Mouse (Mus musculus) liver, embryonic 14.5 days (tissue): Measurements from ENCODE around the gene Aldh3b2. TPM values are rescaled to one million over a fixed set of nuclear protein-coding genes. Genes with fewer than 3 reads are reported as not detected.
"Not testable (repeated sequence)": the region's sequence is repeated elsewhere in the genome, so short reads cannot be mapped to it uniquely, and the experiment has no call there.

ENCODE experiments used
- ATAC-seq: fragments of 200-750 bp; cut with Nextera tagmentation; 2 replicates; pipeline ENCODE4 v1.8.0; 2017; ENCODE audit warnings: moderate number of reproducible peaks, mild to moderate bottlenecking, moderate library complexity; ENCODE audit not compliant: insufficient read depth
- DNase-seq, 3 experiments: peaks; one replicate each; pipeline ENCODE4 v3.0.0-alpha.2; 2012 to 2013; ENCODE audit warnings: low read depth in 3 of 3, low spot score in 3 of 3
- H3K27ac ChIP-seq: fragments of 300-500 bp; sonication (generic); 2 replicates; pipeline ENCODE4 v1.5.1; 2014; ENCODE audit warnings: moderate library complexity, mild to moderate bottlenecking, control low read depth, inconsistent platforms
- H3K27me3 ChIP-seq: fragments of 300-500 bp; sonication (generic); 2 replicates; pipeline ENCODE4 v1.6.1; 2014; ENCODE audit warnings: mild to moderate bottlenecking, low read length, moderate library complexity; ENCODE audit not compliant: control insufficient read depth, insufficient read depth
- H3K36me3 ChIP-seq: fragments of 300-500 bp; sonication (generic); replicated peaks from 2 replicates; pipeline ENCODE4 v1.6.1; 2014; ENCODE audit warnings: low read depth; ENCODE audit not compliant: control insufficient read depth, insufficient read depth
- H3K4me1 ChIP-seq, 2 experiments: fragments of 200-500 bp in 1 of 2; fragments of 300-500 bp in 1 of 2; sonication (generic) in 1 of 2; replicated peaks; 2 replicates each; pipeline ENCODE4 v1.6.1; 2012 to 2014; ENCODE audit warnings: antibody characterized with exemption in 1 of 2, inconsistent platforms in 1 of 2, low read length in 1 of 2; ENCODE audit not compliant: control insufficient read depth in 2 of 2, insufficient read depth in 2 of 2
- H3K4me2 ChIP-seq: fragments of 300-500 bp; sonication (generic); 2 replicates; pipeline ENCODE4 v1.6.1; 2014; ENCODE audit warnings: low read depth, mild to moderate bottlenecking, control low read depth, moderate library complexity
- H3K4me3 ChIP-seq, 2 experiments: fragments of 200-500 bp in 1 of 2; fragments of 300-500 bp in 1 of 2; sonication (generic) in 1 of 2; 2 replicates each; pipeline ENCODE4 v1.5.1; 2012 to 2014; ENCODE audit warnings: low read depth in 2 of 2, low read length in 2 of 2, mild to moderate bottlenecking in 2 of 2, control low read depth in 1 of 2, inconsistent platforms in 1 of 2, moderate library complexity in 1 of 2; ENCODE audit not compliant: insufficient read depth in 1 of 2
- H3K9ac ChIP-seq: fragments of 300-500 bp; sonication (generic); replicated peaks from 2 replicates; pipeline ENCODE4 v1.6.1; 2014; ENCODE audit warnings: mild to moderate bottlenecking, control low read depth, moderate library complexity
- H3K9me3 ChIP-seq: fragments of 300-500 bp; sonication (generic); 2 replicates; pipeline ENCODE4 v1.6.1; 2016; ENCODE audit warnings: low read length, mixed read lengths; ENCODE audit not compliant: control insufficient read depth
- CTCF ChIP-seq: IDR thresholded peaks from 2 replicates; pipeline ENCODE4 v1.5.1; 2016; ENCODE audit warnings: antibody characterized with exemption, low read depth, control low read depth
- EP300 ChIP-seq: IDR thresholded peaks from 2 replicates; pipeline ENCODE4 v1.6.1; 2016; ENCODE audit warnings: antibody characterized with exemption, low read depth
- WGBS: fragments of 180-500 bp; shearing (Covaris S2); extraction: QIAGEN DNeasy Blood & Tissue Kit; methylation state at CpG from one replicate; pipeline ENCODE4 v1.1.7; 2014; ENCODE audit not compliant: insufficient replicate concordance; 5-methylcytosine and 5-hydroxymethylcytosine counted together
- polyA plus RNA-seq, 2 experiments: library from polyadenylated mRNA; depleted of rRNA in 1 of 2; stranded (reverse) in 1 of 2; unstranded in 1 of 2; fragments of >200 nt; fragmentation: Nextera tagmentation in 1 of 2; extraction: Ambion mirVana in 1 of 2; gene quantifications; 2 replicates each; pipeline versions ENCODE4 v1.2.1 to v1.2.3; 2012 to 2014

Gene Aldh3b2
- polyA plus RNA-seq, 2 experiments, result 0.33 to 0.48 TPM

DNA sequence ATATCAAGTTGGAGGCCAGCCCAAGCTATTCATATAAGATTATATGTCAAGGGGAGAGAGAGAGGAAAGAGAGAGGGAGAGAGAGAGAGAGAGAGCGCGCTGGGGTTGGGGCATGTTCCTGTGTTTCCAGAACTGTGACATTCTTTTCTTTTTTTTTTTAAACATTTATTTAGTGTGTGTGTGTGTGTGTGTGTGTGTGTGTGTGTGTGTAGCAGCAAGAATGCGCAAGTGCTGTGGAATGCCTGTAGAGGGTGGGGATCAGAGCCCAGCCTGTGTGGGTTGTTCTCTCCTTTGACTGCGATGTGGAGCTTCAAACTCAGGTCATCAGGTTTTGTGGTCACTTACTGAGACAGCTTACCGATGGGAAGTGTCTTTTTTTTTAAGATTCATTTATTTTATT is 11.9 kb upstream of the Aldh3b2 start:
- H3K27me3 ChIP-seq, result no peaks in the 10 kb centered on the region
- H3K9ac ChIP-seq, result no peak overlapping the region
- H3K36me3 ChIP-seq, result no peaks in the 10 kb centered on the region
- no peak for ATAC-seq
- H3K4me1 ChIP-seq, result no peaks in the 10 kb centered on the region
- H3K27ac ChIP-seq, result no peak overlapping the region
- H3K4me3 ChIP-seq, result no peak overlapping the region
- no peak for DNase-seq
- H3K4me2 ChIP-seq, result no peak overlapping the region
- no peak for TF ChIP-seq EP300
- TF ChIP-seq CTCF, result no peak
- 69% methylated on average over 5 of the region's 5 CpGs for WGBS
- H3K9me3 ChIP-seq, result no peaks in the 10 kb centered on the region

DNA sequence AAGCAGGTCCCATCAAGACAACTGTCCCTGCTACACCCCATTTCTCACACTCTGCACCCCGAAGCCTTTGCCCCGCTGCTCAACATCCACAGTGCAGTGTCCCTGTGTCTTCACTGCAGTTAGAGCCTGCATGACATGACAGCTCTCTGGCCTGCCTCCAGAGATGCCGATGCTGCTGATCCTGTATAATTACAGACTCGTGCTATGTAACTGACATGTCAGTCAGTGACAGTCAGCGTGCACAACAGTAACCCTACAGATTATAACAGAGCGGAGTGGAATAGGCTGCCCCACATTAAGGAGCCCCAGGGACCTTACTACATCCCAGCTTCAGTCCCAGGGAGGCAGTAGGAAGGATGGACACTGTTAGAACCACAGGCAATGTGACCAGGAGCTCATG is 10.3 kb upstream of the Aldh3b2 start:
- H3K4me3 ChIP-seq, H3K27ac ChIP-seq, H3K4me2 ChIP-seq, H3K4me1 ChIP-seq, H3K36me3 ChIP-seq, DNase-seq, ATAC-seq, H3K9ac ChIP-seq, H3K9me3 ChIP-seq, H3K27me3 ChIP-seq: not testable (repeated sequence)
- 68% methylated on average over 6 of the region's 6 CpGs for WGBS

DNA sequence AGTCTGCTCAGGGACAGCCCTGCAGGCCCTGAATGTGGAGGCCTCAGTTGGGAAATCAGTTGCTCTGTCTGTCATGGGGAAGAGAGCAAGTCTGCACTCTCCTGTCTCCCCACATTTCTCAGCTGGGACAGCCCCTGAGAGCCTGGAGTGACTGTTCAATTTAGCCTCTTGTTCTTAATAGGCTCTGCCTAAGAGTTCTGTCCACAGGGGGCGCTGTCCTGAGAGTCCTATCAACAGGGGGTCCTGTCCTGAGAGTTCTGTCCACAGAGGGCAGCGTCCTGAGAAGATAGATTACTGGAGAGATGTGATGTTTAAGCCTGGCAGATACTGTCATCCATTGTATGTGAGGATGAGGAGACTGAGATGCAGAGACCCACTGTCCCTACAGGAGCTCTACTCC is 9.7 kb upstream of the Aldh3b2 start:
- no peak for DNase-seq
- 7% methylated on average over 2 of the region's 2 CpGs for WGBS

DNA sequence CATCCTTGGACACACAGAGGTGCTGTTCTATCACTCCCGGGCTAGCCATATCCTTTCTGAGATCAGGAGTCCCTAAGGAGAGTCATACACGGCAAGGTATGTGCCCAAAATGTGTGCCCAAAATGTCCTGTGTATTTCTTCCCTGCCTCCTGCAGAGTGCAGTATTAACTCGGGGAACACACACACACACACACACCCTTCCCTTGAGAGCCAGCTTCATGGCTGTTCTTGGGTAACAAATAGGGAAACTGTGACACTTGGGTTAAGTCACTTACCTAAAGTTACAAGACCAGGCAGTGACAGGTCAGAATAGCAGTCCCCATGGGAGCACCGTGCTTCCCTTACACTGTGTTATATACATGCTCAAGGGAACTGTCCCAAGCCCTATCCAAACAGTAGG is 8.1 kb upstream of the Aldh3b2 start:
- no peak for ATAC-seq
- DNase-seq, result no peak
- TF ChIP-seq CTCF (no peak), EP300 (no peak)
- Histone ChIP-seq H3K4me2 (no peak overlapping the region), H3K9ac (no peak overlapping the region), H3K4me1 (no peaks in the 10 kb centered on the region), H3K27ac (no peak overlapping the region), H3K36me3 (no peaks in the 10 kb centered on the region), H3K27me3 (no peaks in the 10 kb centered on the region), H3K9me3 (no peaks in the 10 kb centered on the region), H3K4me3 (no peak overlapping the region)
- 58% methylated on average over 4 of the region's 4 CpGs for WGBS

More for the DNA sequence above, 9.7 kb upstream of the Aldh3b2 start:
- Histone ChIP-seq H3K4me2 (no peak overlapping the region), H3K27ac (no peak overlapping the region), H3K4me1 (no peaks in the 10 kb centered on the region), H3K36me3 (no peaks in the 10 kb centered on the region), H3K27me3 (no peaks in the 10 kb centered on the region), H3K4me3 (no peak overlapping the region), H3K9ac (no peak overlapping the region), H3K9me3 (no peaks in the 10 kb centered on the region)
- TF ChIP-seq EP300, result no peak
- peak; percentile 47 for TF ChIP-seq CTCF
- no peak for ATAC-seq

DNA sequence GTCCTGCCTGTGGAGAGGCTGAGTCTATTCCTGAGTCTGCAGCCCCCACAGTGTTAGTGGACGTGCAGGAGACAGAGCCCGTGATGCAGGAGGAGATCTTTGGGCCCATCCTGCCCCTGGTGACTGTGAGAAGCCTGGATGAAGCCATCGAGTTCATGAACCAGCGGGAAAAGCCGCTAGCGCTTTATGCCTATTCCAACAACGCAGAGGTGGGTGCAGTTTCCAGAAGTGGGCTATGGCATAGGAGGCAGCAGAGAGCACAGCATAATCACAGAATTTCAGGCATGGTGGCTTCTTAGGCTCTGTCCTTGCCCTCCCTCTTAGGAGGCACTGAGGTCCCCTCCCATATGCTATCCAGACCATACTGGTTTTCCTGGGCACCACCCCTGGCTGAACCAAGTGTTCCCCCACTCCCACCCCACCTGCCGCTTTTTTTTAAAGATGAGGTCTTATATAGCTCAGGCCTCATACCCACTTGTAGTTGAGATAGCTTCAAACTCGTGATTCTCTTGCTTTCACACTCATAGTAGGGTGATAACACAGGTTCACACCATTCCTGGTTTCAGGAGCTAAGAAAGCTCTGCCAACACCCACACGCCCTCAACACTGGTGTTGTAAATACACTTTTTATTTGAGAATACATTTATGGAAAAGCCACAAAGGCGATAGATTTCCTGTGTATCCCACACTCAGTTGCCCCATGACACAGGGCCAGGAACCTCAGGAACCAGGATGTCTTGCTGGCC is 5.6 kb upstream of the Aldh3b2 start:
- H3K27me3 ChIP-seq, result no peaks in the 10 kb centered on the region

More for the DNA sequence above, 5.6 kb upstream of the Aldh3b2 start:
- ATAC-seq (no peak), DNase-seq (no peak)
- Histone ChIP-seq H3K4me2 (no peak overlapping the region), H3K4me1 (peaks cover 0 to under 1% of the 10 kb centered on the region in 2 experiments; a peak in 1 of 4 replicates), H3K9ac (no peak overlapping the region), H3K4me3 (no peak overlapping the region), H3K36me3 (no peaks in the 10 kb centered on the region), H3K27ac (no peak overlapping the region), H3K9me3 (no peaks in the 10 kb centered on the region)
- peak; percentile 30; the same call in 1 of the 2 replicates for TF ChIP-seq CTCF
- TF ChIP-seq EP300, result no peak
- WGBS, result 62% methylated on average over 11 of the region's 11 CpGs
